23 mouse cellular contexts compared by ENCODE assay signal in genomic region chr14:67486676-67487075, GRCm38 (mm10).
A peak's percentile ranks its signal among the peaks of the same experiment; 100 is the strongest.
DNase-seq lines count a peak whose midpoint lies in the region; ATAC-seq and TF ChIP-seq lines count a peak whose summit lies in the region.
"Had no signal": no experiment of that assay in that cellular context is flagged by ENCODE, and none has a peak within 500 bp of the region (broad histone marks: within the 10 kb centered on the region; RNA-seq: fewer than 3 reads in every experiment).

No protein-coding gene starts in this region.

- 0 out of 2 replicates have a peak overlapping the region, but pooled peaks have one; percentile 13 for H3K4me3 ChIP-seq in hindbrain, embryonic 10.5 days
- H3K4me3 ChIP-seq in hindbrain, embryonic 13.5 days = no peak overlapping the region
- H3K4me3 ChIP-seq in ES-Bruce4 (ENCODE audit: low read depth, low read length) = no peak overlapping the region
- H3K4me3 ChIP-seq: embryonic facial prominence, embryonic 15.5 days; intestine, embryonic 15.5 days; limb, embryonic 12.5 days; midbrain, embryonic 15.5 days; myocyte; neural tube, embryonic 13.5 days had no signal

- no peaks in the 10 kb centered on the region for H3K9me3 ChIP-seq in hindbrain, embryonic 10.5 days
- no peaks in the 10 kb centered on the region for H3K9me3 ChIP-seq in hindbrain, embryonic 13.5 days
- no peaks in the 10 kb centered on the region for H3K9me3 ChIP-seq in ES-Bruce4 (replicated peaks; ENCODE audit: control insufficient read depth, insufficient read depth, low read length, poor library complexity, severe bottlenecking)
- H3K9me3 ChIP-seq: embryonic facial prominence, embryonic 15.5 days; intestine, embryonic 15.5 days; limb, embryonic 12.5 days; midbrain, embryonic 15.5 days; neural tube, embryonic 13.5 days had no signal

- H3K4me2 ChIP-seq in hindbrain, embryonic 13.5 days = no peak overlapping the region
- H3K4me2 ChIP-seq: embryonic facial prominence, embryonic 15.5 days; intestine, embryonic 15.5 days; limb, embryonic 12.5 days; liver, embryonic 11.5 days; midbrain, embryonic 15.5 days; neural tube, embryonic 13.5 days had no signal

- H3K27ac ChIP-seq in hindbrain, embryonic 10.5 days = peak overlapping the region; percentile 75; the same call in 1 of the 2 replicates
- no peak overlapping the region for H3K27ac ChIP-seq in hindbrain, embryonic 13.5 days
- no peak overlapping the region for H3K27ac ChIP-seq in ES-Bruce4 (ENCODE audit: insufficient read depth, low read length)
- H3K27ac ChIP-seq: embryonic facial prominence, embryonic 15.5 days; intestine, embryonic 15.5 days; limb, embryonic 12.5 days; midbrain, embryonic 15.5 days; neural tube, embryonic 13.5 days had no signal

- WGBS in hindbrain, embryonic 10.5 days = 8% methylated on average over 10 of the region's 10 CpGs
- WGBS in hindbrain, embryonic 13.5 days = 12% methylated on average over 10 of the region's 10 CpGs

- ATAC-seq in hindbrain, embryonic 13.5 days (ENCODE audit: low FRiP score) = no peak
- ATAC-seq: hindbrain, embryonic 16.5 days; intestine, embryonic 15.5 days; liver, postnatal 0 days; midbrain, embryonic 15.5 days had no signal

- H3K9ac ChIP-seq in hindbrain, embryonic 13.5 days = no peak overlapping the region
- no peak overlapping the region for H3K9ac ChIP-seq in ES-Bruce4 (ENCODE audit: low read depth, poor library complexity, severe bottlenecking)
- H3K9ac ChIP-seq: embryonic facial prominence, embryonic 15.5 days; intestine, embryonic 15.5 days; limb, embryonic 12.5 days; liver, postnatal 0 days; midbrain, embryonic 15.5 days; neural tube, embryonic 13.5 days had no signal

- TF ChIP-seq EP300 in ES-Bruce4 (IDR thresholded peaks at IDR 0.05; ENCODE audit: insufficient read depth, low read depth, low read length) = 0 out of 2 replicates have a peak, but pooled peaks have one; percentile 14

- peaks cover 37% of the 10 kb centered on the region for H3K4me1 ChIP-seq in hindbrain, embryonic 10.5 days (replicated peaks)
- no peaks in the 10 kb centered on the region for H3K4me1 ChIP-seq in hindbrain, embryonic 13.5 days (replicated peaks)
- H3K4me1 ChIP-seq in ES-Bruce4 (ENCODE audit: control insufficient read depth, insufficient read depth, low read length) = peaks cover 2% of the 10 kb centered on the region
- H3K4me1 ChIP-seq: intestine, embryonic 15.5 days; midbrain, embryonic 15.5 days; neural tube, embryonic 13.5 days had no signal

- H3K36me3 ChIP-seq in hindbrain, embryonic 10.5 days = no peaks in the 10 kb centered on the region
- no peaks in the 10 kb centered on the region for H3K36me3 ChIP-seq in hindbrain, embryonic 13.5 days
- no peaks in the 10 kb centered on the region for H3K36me3 ChIP-seq in ES-Bruce4 (ENCODE audit: control insufficient read depth, insufficient read depth, low read length, poor library complexity, severe bottlenecking)
- H3K36me3 ChIP-seq: embryonic facial prominence, embryonic 15.5 days; intestine, embryonic 15.5 days; limb, embryonic 12.5 days; midbrain, embryonic 15.5 days; neural tube, embryonic 13.5 days had no signal

- peaks cover 3% of the 10 kb centered on the region; the same call in 1 of the 2 replicates for H3K27me3 ChIP-seq in hindbrain, embryonic 10.5 days (ENCODE audit: insufficient read depth, poor library complexity, severe bottlenecking)
- no peaks in the 10 kb centered on the region for H3K27me3 ChIP-seq in hindbrain, embryonic 13.5 days
- H3K27me3 ChIP-seq in ES-Bruce4 (ENCODE audit: control insufficient read depth, insufficient read depth, low read length, poor library complexity, severe bottlenecking) = no peaks in the 10 kb centered on the region
- H3K27me3 ChIP-seq: embryonic facial prominence, embryonic 15.5 days; intestine, embryonic 15.5 days; limb, embryonic 12.5 days; midbrain, embryonic 15.5 days; neural tube, embryonic 13.5 days had no signal

- no peak for TF ChIP-seq CTCF in ES-Bruce4 (IDR thresholded peaks at IDR 0.05; ENCODE audit: low read depth, low read length)

- TF ChIP-seq POLR2A in ES-Bruce4 (IDR thresholded peaks at IDR 0.05; ENCODE audit: insufficient read depth, low read length) = no peak

- DNase-seq in hindbrain, embryonic 10.5 days (ENCODE audit: low spot score) = peak; percentile 35
- peak; percentile 14 to 49 for DNase-seq in kidney, postnatal 25 days
- DNase-seq in kidney, postnatal 10 days = no peak
- peak; percentile 14 to 43 for DNase-seq in kidney, postnatal 36 days
- no peak for DNase-seq in layer of hippocampus, adult 9-11 months
- DNase-seq: adrenal gland, postnatal 10 days; cerebellum, adult 2 months; cerebellum, postnatal 25 days; heart, postnatal 4 days; liver, postnatal 0 days; lung, postnatal 10 days; retina, postnatal 1 day; thymus, postnatal 14 days had no signal

Comparison
In these comparisons a context has a peak if more than half of its experiments do, and no peak if none do; other contexts are left out.
1. DNase-seq: peak in hindbrain, embryonic 10.5 days (single experiment), kidney, postnatal 25 days (2 of 2) and kidney, postnatal 36 days (2 of 2); none in kidney, postnatal 10 days (single experiment) and layer of hippocampus, adult 9-11 months (single experiment).